Mouse (Mus musculus) liver, embryonic 12.5 days (tissue): Measurements from ENCODE around the gene Ube2d1. TPM values are rescaled to one million over a fixed set of nuclear protein-coding genes. Genes with fewer than 3 reads are reported as not detected.
A peak's percentile ranks its signal among the peaks of the same experiment; 100 is the strongest.

ENCODE experiments used
- ATAC-seq: fragments of 200-750 bp; cut with Nextera tagmentation; 2 replicates; pipeline ENCODE4 v1.8.0; 2017; ENCODE audit warnings: moderate number of reproducible peaks, mild to moderate bottlenecking, moderate library complexity
- H3K27ac ChIP-seq: fragments of 300-500 bp; sonication (generic); 2 replicates; pipeline ENCODE4 v1.5.1; 2016; ENCODE audit warnings: mild to moderate bottlenecking
- H3K27me3 ChIP-seq: fragments of 300-500 bp; sonication (generic); replicated peaks from 2 replicates; pipeline ENCODE4 v1.6.1; 2016; ENCODE audit warnings: mild to moderate bottlenecking, moderate library complexity
- H3K36me3 ChIP-seq: fragments of 300-500 bp; sonication (generic); 2 replicates; pipeline ENCODE4 v1.6.1; 2016; ENCODE audit warnings: mild to moderate bottlenecking, moderate library complexity
- H3K4me1 ChIP-seq: fragments of 300-500 bp; sonication (generic); 2 replicates; pipeline ENCODE4 v1.6.1; 2016
- H3K4me2 ChIP-seq: fragments of 300-500 bp; sonication (generic); 2 replicates; pipeline ENCODE4 v1.6.1; 2016; ENCODE audit warnings: mild to moderate bottlenecking, moderate library complexity
- H3K4me3 ChIP-seq: fragments of 300-500 bp; sonication (generic); 2 replicates; pipeline ENCODE4 v1.5.1; 2016; ENCODE audit warnings: mild to moderate bottlenecking, moderate library complexity
- H3K9ac ChIP-seq: fragments of 300-500 bp; sonication (generic); 2 replicates; pipeline ENCODE4 v1.6.1; 2016; ENCODE audit warnings: mild to moderate bottlenecking, moderate library complexity
- H3K9me3 ChIP-seq: fragments of 300-500 bp; sonication (generic); replicated peaks from 2 replicates; pipeline ENCODE4 v1.6.1; 2016; ENCODE audit warnings: mild to moderate bottlenecking, moderate library complexity
- WGBS: fragments of 180-500 bp; shearing (Covaris S2); methylation state at CpG from one replicate; pipeline ENCODE4 v1.1.7; 2016; ENCODE audit not compliant: insufficient replicate concordance; 5-methylcytosine and 5-hydroxymethylcytosine counted together
- polyA plus RNA-seq: library from polyadenylated mRNA; unstranded; fragments of >200 nt; fragmentation: Nextera tagmentation; extraction: Ambion mirVana; gene quantifications from 2 replicates; pipeline ENCODE4 v1.2.1, GENCODE M21; 2016

Ube2d1 gene
- polyA plus RNA-seq, 1 experiment from 2014 or later, result 12.0 TPM

DNA sequence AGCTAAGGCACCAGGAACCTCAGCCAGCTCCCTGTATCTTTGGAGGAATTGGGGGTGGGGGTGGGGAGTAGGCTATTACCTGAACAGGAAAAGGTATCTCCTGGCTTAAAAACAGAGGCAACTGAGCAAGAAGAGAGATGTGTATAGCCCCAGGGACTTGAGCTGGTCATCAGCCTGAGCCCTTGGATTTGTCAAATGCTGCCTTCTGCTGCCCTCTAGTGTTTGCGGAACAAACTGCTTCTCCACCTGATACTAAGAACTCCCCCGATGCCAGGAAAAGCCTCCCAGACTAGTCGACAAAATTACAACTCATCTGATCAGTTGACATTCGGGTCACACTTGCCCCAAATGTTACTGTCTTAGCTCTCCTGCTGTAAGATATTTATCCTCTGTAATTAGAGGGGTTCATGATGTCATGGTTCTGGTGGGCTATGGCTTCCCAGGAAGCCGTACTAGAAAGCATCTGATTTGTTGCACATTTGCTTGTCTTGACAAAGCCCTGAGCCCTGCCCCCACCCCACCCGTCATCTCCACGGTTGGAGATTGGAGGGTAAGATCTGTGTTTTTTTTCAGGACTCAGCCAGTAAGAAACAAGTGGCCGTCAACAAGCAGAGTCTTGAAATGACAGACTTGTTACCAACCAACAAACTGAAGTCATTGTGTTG, 66.7 kb downstream of the Ube2d1 start:
- Histone ChIP-seq H3K4me3 (no peak overlapping the region), H3K4me2 (no peak overlapping the region), H3K36me3 (peaks cover 14% of the 10 kb centered on the region), H3K27ac (no peak overlapping the region), H3K9me3 (no peaks in the 10 kb centered on the region), H3K4me1 (peaks cover 3% of the 10 kb centered on the region; the same call in 1 of the 2 replicates), H3K9ac (no peak overlapping the region), H3K27me3 (no peaks in the 10 kb centered on the region)
- ATAC-seq, result peak; percentile 19; the same call in 1 of the 2 replicates
- 18% methylated on average over 8 of the region's 8 CpGs for WGBS

DNA sequence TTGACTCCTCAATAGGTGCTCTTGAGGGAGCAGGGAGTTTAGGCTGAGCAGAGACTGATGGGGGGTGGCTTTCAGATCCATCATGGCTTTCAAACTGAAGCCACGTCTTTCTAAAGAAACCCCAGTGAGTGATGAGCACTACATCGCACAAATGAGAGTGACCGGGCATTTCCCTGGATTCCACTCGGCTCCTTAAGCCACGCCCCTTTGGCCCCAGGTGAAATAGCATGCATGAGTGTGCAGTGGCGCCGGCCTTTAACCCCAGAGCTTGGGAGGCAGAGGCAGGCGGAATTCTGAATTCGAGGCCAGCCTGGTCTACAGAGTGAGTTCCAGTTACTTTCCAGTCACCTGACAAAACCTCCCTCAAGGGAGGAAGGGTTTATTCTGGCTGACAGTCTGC, 69.1 kb downstream of the Ube2d1 start:
- Histone ChIP-seq H3K27me3 (no peaks in the 10 kb centered on the region), H3K9ac (no peak overlapping the region), H3K4me1 (peaks cover 3% of the 10 kb centered on the region; the same call in 1 of the 2 replicates), H3K27ac (no peak overlapping the region), H3K4me2 (no peak overlapping the region), H3K4me3 (no peak overlapping the region), H3K9me3 (no peaks in the 10 kb centered on the region), H3K36me3 (no peaks in the 10 kb centered on the region)
- no peak for ATAC-seq
- 55% methylated on average over 9 of the region's 9 CpGs for WGBS

Other genes with a start within 250 kb of the Ube2d1 start
- 4.9 and 5.8 TPM in 2 replicates for gene Bicc1, start 125.6 kb downstream of the Ube2d1 start, polyA plus RNA-seq
- gene Tfam, start 47.0 kb downstream of the Ube2d1 start, polyA plus RNA-seq, result 51.0 and 59.5 TPM in 2 replicates
- gene Cisd1, start 59.7 kb upstream of the Ube2d1 start, polyA plus RNA-seq, result 99.8 and 104 TPM in 2 replicates
- 13.9 and 14.9 TPM in 2 replicates for gene Ipmk, start 62.5 kb upstream of the Ube2d1 start, polyA plus RNA-seq